Mouse (Mus musculus): ENCODE results near the gene Fancd2. TPM values are rescaled to one million over a fixed set of nuclear protein-coding genes. Genes with fewer than 3 reads are reported as not detected.

Fancd2 gene
- polyA plus RNA-seq, 1 experiment: 13.3 TPM

GRCm38 (mm10) chr6:113630322-113630721 lies 98.8 kb downstream of the Fancd2 start:
- H3K4me1 ChIP-seq (replicated peaks; ENCODE audit: control insufficient read depth, insufficient read depth, low read length): no peaks in the 10 kb centered on the region
- H3K27me3 ChIP-seq (ENCODE audit: control insufficient read depth, insufficient read depth, low read length): no peaks in the 10 kb centered on the region
- H3K4me3 ChIP-seq (ENCODE audit: control insufficient read depth, insufficient read depth, low read length): no peak overlapping the region
- DNase-seq: no peak
- TF ChIP-seq CTCF (IDR thresholded peaks at IDR 0.05; ENCODE audit: borderline replicate concordance, control insufficient read depth, extremely low read depth, insufficient read depth, low read length, poor library complexity): no peak
- TF ChIP-seq POLR2A (IDR thresholded peaks at IDR 0.05; ENCODE audit: control insufficient read depth, extremely low read depth, insufficient read depth, low read length, poor library complexity): no peak
- WGBS: 86% methylated on average over 5 of the region's 5 CpGs
- H3K27ac ChIP-seq (ENCODE audit: control insufficient read depth, insufficient read depth, low read length): no peak overlapping the region
- H3K36me3 ChIP-seq (ENCODE audit: control insufficient read depth, insufficient read depth, low read length): peaks cover 27% of the 10 kb centered on the region

GRCm38 (mm10) chr6:113632863-113633262 lies 101.4 kb downstream of the Fancd2 start:
- WGBS: 93% methylated on average over 4 of the region's 4 CpGs
- Histone ChIP-seq H3K36me3 (ENCODE audit: control insufficient read depth, insufficient read depth, low read length) (peaks cover 27% of the 10 kb centered on the region), H3K4me1 (replicated peaks; ENCODE audit: control insufficient read depth, insufficient read depth, low read length) (no peaks in the 10 kb centered on the region), H3K4me3 (ENCODE audit: control insufficient read depth, insufficient read depth, low read length) (no peak overlapping the region), H3K27me3 (ENCODE audit: control insufficient read depth, insufficient read depth, low read length) (no peaks in the 10 kb centered on the region), H3K27ac (ENCODE audit: control insufficient read depth, insufficient read depth, low read length) (no peak overlapping the region)
- no peak for DNase-seq
- TF ChIP-seq POLR2A (IDR thresholded peaks at IDR 0.05; ENCODE audit: control insufficient read depth, extremely low read depth, insufficient read depth, low read length, poor library complexity): no peak
- no peak for TF ChIP-seq CTCF (IDR thresholded peaks at IDR 0.05; ENCODE audit: borderline replicate concordance, control insufficient read depth, extremely low read depth, insufficient read depth, low read length, poor library complexity)

- Histone ChIP-seq H3K36me3 (ENCODE audit: control insufficient read depth, insufficient read depth, low read length) (no peaks in the 10 kb centered on the region), H3K4me1 (replicated peaks; ENCODE audit: control insufficient read depth, insufficient read depth, low read length) (no peaks in the 10 kb centered on the region), H3K4me3 (ENCODE audit: control insufficient read depth, insufficient read depth, low read length) (peak within 1 kb of the TSS; percentile 60), H3K27ac (ENCODE audit: control insufficient read depth, insufficient read depth, low read length) (no peak within 1 kb of the TSS), H3K27me3 (ENCODE audit: control insufficient read depth, insufficient read depth, low read length) (no peaks in the 10 kb centered on the region)
- TF ChIP-seq POLR2A (IDR thresholded peaks at IDR 0.05; ENCODE audit: control insufficient read depth, extremely low read depth, insufficient read depth, low read length, poor library complexity) (0 out of 2 replicates have a peak, but pooled peaks have one; percentile 22), CTCF (IDR thresholded peaks at IDR 0.05; ENCODE audit: borderline replicate concordance, control insufficient read depth, extremely low read depth, insufficient read depth, low read length, poor library complexity) (peak; percentile 99)
- DNase-seq: peak; percentile 97
- 6% methylated on average over 37 of the region's 37 CpGs for whole genome bisulfite sequencing
Measured at GRCm38 (mm10) chr6:113638302-113639040, 107.0 kb downstream of the Fancd2 start, which contains the start of gene Irak2. Gene Irak2, plus strand, starts transcription at chr6:113638467.

DNA sequence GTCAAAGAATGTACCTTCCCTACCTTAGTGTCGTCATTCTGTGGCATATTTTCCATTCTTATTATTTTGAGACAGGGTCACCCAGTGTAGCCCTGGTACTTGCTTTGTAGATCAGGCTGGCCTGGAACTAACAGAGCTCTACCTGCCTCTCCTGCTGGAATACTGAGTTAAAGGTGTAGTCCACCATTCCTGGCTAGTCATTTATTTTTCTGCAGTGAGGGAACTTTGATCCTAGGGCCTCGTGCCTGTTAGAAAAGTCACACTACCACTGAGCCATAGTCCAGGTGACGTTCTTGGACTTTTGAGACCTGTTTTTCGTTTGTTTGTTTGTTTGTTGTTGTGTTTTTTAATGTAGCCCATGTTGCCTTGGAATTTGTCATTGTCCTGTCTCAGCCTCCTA lies 107.7 kb downstream of the Fancd2 start:
- no peak overlapping the region for H3K27ac ChIP-seq (ENCODE audit: control insufficient read depth, insufficient read depth, low read length)
- WGBS: 88% methylated on average over 4 of the region's 4 CpGs

DNA sequence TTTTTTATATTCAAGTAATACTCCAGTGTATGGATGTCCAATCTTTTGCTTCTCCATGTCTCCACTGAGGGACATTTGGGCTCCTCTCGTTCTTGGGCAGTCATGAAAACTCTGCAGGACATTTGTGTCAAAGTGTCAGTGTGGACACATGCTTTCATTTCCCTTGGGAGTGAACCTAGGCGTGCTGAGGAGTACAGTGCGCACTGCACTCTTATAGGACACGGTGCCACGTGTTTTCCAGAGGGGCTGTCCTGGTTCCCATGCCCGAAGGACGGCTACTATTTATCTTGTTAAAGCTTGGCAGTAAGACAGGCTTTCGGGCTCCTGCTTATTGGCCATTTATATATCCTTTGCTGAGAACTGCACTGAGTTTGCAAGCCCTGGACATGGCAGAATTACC lies 111.1 kb downstream of the Fancd2 start:
- H3K4me1 ChIP-seq (replicated peaks; ENCODE audit: control insufficient read depth, insufficient read depth, low read length): peaks cover 8% of the 10 kb centered on the region
- no peaks in the 10 kb centered on the region for H3K36me3 ChIP-seq (ENCODE audit: control insufficient read depth, insufficient read depth, low read length)
- TF ChIP-seq POLR2A (IDR thresholded peaks at IDR 0.05; ENCODE audit: control insufficient read depth, extremely low read depth, insufficient read depth, low read length, poor library complexity): no peak
- TF ChIP-seq CTCF (IDR thresholded peaks at IDR 0.05; ENCODE audit: borderline replicate concordance, control insufficient read depth, extremely low read depth, insufficient read depth, low read length, poor library complexity): no peak
- 92% methylated on average over 8 of the region's 8 CpGs for WGBS
- no peak overlapping the region for H3K27ac ChIP-seq (ENCODE audit: control insufficient read depth, insufficient read depth, low read length)
- no peaks in the 10 kb centered on the region for H3K27me3 ChIP-seq (ENCODE audit: control insufficient read depth, insufficient read depth, low read length)
- DNase-seq: no peak
- no peak overlapping the region for H3K4me3 ChIP-seq (ENCODE audit: control insufficient read depth, insufficient read depth, low read length)

More for the DNA sequence above, 107.7 kb downstream of the Fancd2 start:
- no peaks in the 10 kb centered on the region for H3K4me1 ChIP-seq (replicated peaks; ENCODE audit: control insufficient read depth, insufficient read depth, low read length)
- TF ChIP-seq POLR2A (IDR thresholded peaks at IDR 0.05; ENCODE audit: control insufficient read depth, extremely low read depth, insufficient read depth, low read length, poor library complexity): no peak
- TF ChIP-seq CTCF (IDR thresholded peaks at IDR 0.05; ENCODE audit: borderline replicate concordance, control insufficient read depth, extremely low read depth, insufficient read depth, low read length, poor library complexity): no peak
- no peaks in the 10 kb centered on the region for H3K27me3 ChIP-seq (ENCODE audit: control insufficient read depth, insufficient read depth, low read length)
- H3K36me3 ChIP-seq (ENCODE audit: control insufficient read depth, insufficient read depth, low read length): no peaks in the 10 kb centered on the region
- H3K4me3 ChIP-seq (ENCODE audit: control insufficient read depth, insufficient read depth, low read length): no peak overlapping the region
- no peak for DNase-seq

GRCm38 (mm10) chr6:113643021-113643420 lies 111.5 kb downstream of the Fancd2 start:
- TF ChIP-seq POLR2A (IDR thresholded peaks at IDR 0.05; ENCODE audit: control insufficient read depth, extremely low read depth, insufficient read depth, low read length, poor library complexity): no peak
- no peak for TF ChIP-seq CTCF (IDR thresholded peaks at IDR 0.05; ENCODE audit: borderline replicate concordance, control insufficient read depth, extremely low read depth, insufficient read depth, low read length, poor library complexity)
- Histone ChIP-seq H3K27me3 (ENCODE audit: control insufficient read depth, insufficient read depth, low read length) (no peaks in the 10 kb centered on the region), H3K27ac (ENCODE audit: control insufficient read depth, insufficient read depth, low read length) (no peak overlapping the region), H3K4me3 (ENCODE audit: control insufficient read depth, insufficient read depth, low read length) (no peak overlapping the region), H3K4me1 (replicated peaks; ENCODE audit: control insufficient read depth, insufficient read depth, low read length) (peaks cover 8% of the 10 kb centered on the region), H3K36me3 (ENCODE audit: control insufficient read depth, insufficient read depth, low read length) (no peaks in the 10 kb centered on the region)
- DNase-seq: no peak
- 92% methylated on average over 4 of the region's 4 CpGs for WGBS

Measured in thymus, adult 2 months (tissue).